Mouse (Mus musculus) heart, adult 2 months (tissue): ENCODE measurements at regions not wholly inside any gene's neighbourhood (a gene's known extent, or its start where the extent isn't known, plus 50 kb on each side); places are given as distances from the start of the nearest gene placed in this dataset.
A peak's percentile ranks its signal among the peaks of the same experiment; 100 is the strongest.

ENCODE experiments used
- DNase-seq, 2 experiments: peaks; one replicate each; pipeline ENCODE4 v3.0.0; 2021
- H3K27ac ChIP-seq: fragments of 200-600 bp; 2 replicates; pipeline ENCODE4 v1.8.1; 2022
- H3K27me3 ChIP-seq: fragments of 200-500 bp; 2 replicates; pipeline ENCODE4 v1.6.1; 2012; ENCODE audit warnings: mild to moderate bottlenecking, low read length, inconsistent platforms, mixed read lengths; ENCODE audit not compliant: control insufficient read depth, insufficient read depth
- H3K36me3 ChIP-seq: fragments of 200-500 bp; 2 replicates; pipeline ENCODE4 v1.6.1; 2012; ENCODE audit warnings: low read length, inconsistent platforms; ENCODE audit not compliant: control insufficient read depth, insufficient read depth
- H3K4me1 ChIP-seq: fragments of 200-500 bp; 2 replicates; pipeline ENCODE4 v1.6.1; 2011; ENCODE audit warnings: low read length; ENCODE audit not compliant: control insufficient read depth, insufficient read depth
- H3K4me3 ChIP-seq: fragments of 200-600 bp; 2 replicates; pipeline ENCODE4 v1.8.1; 2022
- H3K79me2 ChIP-seq: fragments of 200-500 bp; replicated peaks from 2 replicates; pipeline ENCODE4 v1.6.1; 2012; ENCODE audit warnings: mild to moderate bottlenecking, inconsistent platforms, low read length, moderate library complexity, mixed read lengths; ENCODE audit not compliant: control insufficient read depth, insufficient read depth
- H3K9ac ChIP-seq: fragments of 200-500 bp; 2 replicates; pipeline ENCODE4 v1.6.1; 2012; ENCODE audit warnings: low read depth, mild to moderate bottlenecking, control low read depth, inconsistent platforms, low read length, mixed read lengths
- CTCF ChIP-seq: fragments of 200-600 bp; IDR thresholded peaks from 2 replicates; pipeline ENCODE4 v1.8.1; 2022; ENCODE audit warnings: antibody characterized with exemption, mild to moderate bottlenecking, moderate library complexity
- EP300 ChIP-seq: fragments of 200-500 bp; IDR thresholded peaks from 2 replicates; pipeline ENCODE4 v1.6.1; 2011; ENCODE audit warnings: low read depth, low read length, control low read depth; ENCODE audit not compliant: insufficient read depth
- POLR2A ChIP-seq: fragments of 200-500 bp; IDR thresholded peaks from 2 replicates; pipeline ENCODE4 v1.6.1; 2011; ENCODE audit warnings: mild to moderate bottlenecking, low read depth, low read length, control low read depth; ENCODE audit not compliant: insufficient read depth
- WGBS: fragments of 180-500 bp; shearing (Covaris S2); methylation state at CpG from one replicate; pipeline ENCODE4 v1.1.7; 2018; 5-methylcytosine and 5-hydroxymethylcytosine counted together
- intact Hi-C: fragments of 180-260 bp; cut with DNase I; formaldehyde crosslinking; loops from one replicate; pipeline ENCODE4 v1.15.1; 2025

DNA sequence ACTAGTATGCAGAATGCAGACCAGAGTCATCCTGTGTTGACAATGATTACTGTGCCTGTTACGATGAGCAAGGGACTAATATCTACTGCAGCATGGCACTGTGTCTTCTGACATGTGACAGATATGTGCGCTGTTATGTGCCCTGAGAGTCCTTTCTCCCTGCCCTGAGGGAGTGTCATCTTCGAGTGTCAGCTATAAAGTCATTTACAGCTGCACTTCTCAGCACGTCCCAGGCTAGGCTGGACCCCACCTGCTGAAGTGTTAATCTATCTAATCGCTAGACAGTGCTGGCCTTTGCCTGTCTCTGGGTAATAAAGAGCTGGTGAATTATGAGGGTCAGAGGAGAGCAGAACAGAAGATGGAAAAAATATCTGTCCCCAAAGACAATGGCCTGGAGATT, 337.7 kb downstream of the Prdm2 start:
- no peaks in the 10 kb centered on the region for H3K36me3 ChIP-seq
- H3K4me3 ChIP-seq, result no peak overlapping the region
- no peak overlapping the region for H3K27ac ChIP-seq
- DNase-seq, result no peak
- no peaks in the 10 kb centered on the region for H3K27me3 ChIP-seq
- no peaks in the 10 kb centered on the region for H3K79me2 ChIP-seq
- H3K9ac ChIP-seq, result no peak overlapping the region
- WGBS, result 79% methylated on average over 5 of the region's 5 CpGs
- TF ChIP-seq CTCF (no peak), EP300 (no peak), POLR2A (no peak)
- intact Hi-C loops, result no loop called here
- no peaks in the 10 kb centered on the region for H3K4me1 ChIP-seq

DNA sequence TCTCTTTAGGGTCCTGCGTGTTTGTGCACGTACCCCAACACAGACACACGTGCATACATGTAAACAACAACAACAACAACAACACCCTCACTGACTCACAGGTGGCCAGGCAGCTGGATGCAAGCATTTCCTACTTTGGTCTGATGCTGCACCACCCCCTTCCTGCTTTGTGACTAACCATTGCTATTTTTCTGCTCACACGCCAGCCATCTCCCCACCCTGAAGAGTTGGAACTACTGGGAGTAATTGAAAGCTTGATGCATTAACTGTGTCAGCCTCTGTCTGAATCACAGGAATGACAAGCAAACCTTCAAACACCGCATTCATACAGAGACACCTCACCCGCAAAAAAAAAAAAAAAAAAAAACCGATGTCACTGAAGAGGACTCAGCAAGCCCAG, 346.5 kb downstream of the Prdm2 start:
- WGBS, result 82% methylated on average over 7 of the region's 7 CpGs

DNA sequence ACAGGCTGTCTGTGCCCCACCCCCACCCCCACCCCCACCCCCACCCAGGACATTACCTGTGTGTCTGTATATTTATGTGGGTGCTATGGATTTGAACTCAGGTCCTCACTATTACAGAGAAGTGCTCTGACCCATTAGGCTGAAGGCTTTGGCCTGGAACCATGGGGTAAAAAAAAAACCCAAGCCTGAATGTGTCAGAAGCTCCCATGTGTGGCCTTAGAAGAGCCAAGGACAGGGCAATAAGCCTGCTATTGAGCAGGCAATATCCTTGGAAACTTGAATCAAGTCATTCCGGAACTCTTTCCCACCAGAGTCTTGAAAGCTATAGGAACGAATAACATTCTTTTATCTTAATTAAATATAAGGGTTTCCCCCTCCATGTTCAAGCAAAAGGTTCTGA, 347.2 kb downstream of the Prdm2 start:
- DNase-seq, result no peak
- no peak overlapping the region for H3K9ac ChIP-seq
- intact Hi-C loops, result no loop called here
- no peak overlapping the region for H3K4me3 ChIP-seq
- no peaks in the 10 kb centered on the region; the same call in 1 of the 2 replicates for H3K4me1 ChIP-seq
- no peaks in the 10 kb centered on the region for H3K36me3 ChIP-seq
- no peaks in the 10 kb centered on the region for H3K79me2 ChIP-seq
- H3K27ac ChIP-seq, result no peak overlapping the region
- H3K27me3 ChIP-seq, result no peaks in the 10 kb centered on the region
- no peak for TF ChIP-seq EP300
- no peak for TF ChIP-seq CTCF
- no peak for TF ChIP-seq POLR2A
- WGBS, result 92% methylated on average over 2 of the region's 2 CpGs

More for the DNA sequence above, 346.5 kb downstream of the Prdm2 start:
- H3K27me3 ChIP-seq, result no peaks in the 10 kb centered on the region
- no peaks in the 10 kb centered on the region for H3K79me2 ChIP-seq
- TF ChIP-seq EP300, result no peak
- no peak for TF ChIP-seq POLR2A
- TF ChIP-seq CTCF, result no peak
- H3K4me3 ChIP-seq, result no peak overlapping the region
- no peak for DNase-seq
- H3K27ac ChIP-seq, result no peak overlapping the region
- no peaks in the 10 kb centered on the region; the same call in 1 of the 2 replicates for H3K4me1 ChIP-seq
- intact Hi-C loops, result no loop called here
- H3K36me3 ChIP-seq, result no peaks in the 10 kb centered on the region
- H3K9ac ChIP-seq, result no peak overlapping the region

DNA sequence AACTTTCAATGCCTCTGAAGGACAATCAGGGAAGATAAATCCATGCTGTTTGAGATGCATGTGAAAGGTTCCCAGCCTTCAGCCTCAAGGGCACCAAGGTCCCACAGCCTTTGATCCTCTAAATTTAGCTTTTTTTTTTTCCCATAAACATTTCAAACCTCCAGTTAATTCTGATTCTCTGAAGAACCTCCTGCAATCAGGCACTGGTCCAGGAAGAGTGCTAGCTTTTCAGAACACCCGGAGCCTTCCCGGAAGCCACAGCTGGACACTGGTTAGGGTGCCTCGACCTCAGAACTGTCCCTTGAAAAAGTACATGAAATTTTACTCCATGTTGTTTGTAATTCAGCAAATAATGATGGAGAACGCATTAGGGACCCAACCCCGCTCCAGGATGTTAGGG, 348.9 kb downstream of the Prdm2 start:
- intact Hi-C loops, result no loop called here
- no peaks in the 10 kb centered on the region for H3K36me3 ChIP-seq
- no peak for DNase-seq
- no peaks in the 10 kb centered on the region; the same call in 1 of the 2 replicates for H3K4me1 ChIP-seq
- no peaks in the 10 kb centered on the region for H3K27me3 ChIP-seq
- 65% methylated on average over 5 of the region's 5 CpGs for WGBS
- no peak overlapping the region for H3K9ac ChIP-seq
- no peaks in the 10 kb centered on the region for H3K79me2 ChIP-seq
- TF ChIP-seq EP300 (no peak), CTCF (no peak), POLR2A (no peak)
- no peak overlapping the region for H3K4me3 ChIP-seq
- no peak overlapping the region for H3K27ac ChIP-seq

DNA sequence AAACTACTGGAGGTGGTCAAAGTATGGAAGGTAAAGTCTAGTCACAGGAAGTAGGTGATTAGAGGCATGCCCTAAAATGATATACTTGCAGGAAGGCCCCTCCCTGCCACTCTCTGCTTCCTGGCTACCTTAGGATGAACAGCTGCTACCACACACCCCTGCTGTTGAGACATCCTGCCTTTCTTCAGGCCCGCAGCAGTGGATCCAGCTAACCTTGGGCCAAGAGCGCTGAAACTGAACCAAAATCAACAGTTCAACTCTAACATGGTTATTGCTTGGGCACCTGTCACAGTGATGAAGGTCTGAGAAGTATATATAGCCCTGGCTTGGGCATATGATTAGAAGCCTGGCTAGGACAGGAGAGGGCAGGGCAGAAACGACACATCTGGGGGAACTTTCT, 352.4 kb downstream of the Prdm2 start:
- Histone ChIP-seq H3K79me2 (no peaks in the 10 kb centered on the region), H3K36me3 (no peaks in the 10 kb centered on the region), H3K27ac (no peak overlapping the region), H3K9ac (no peak overlapping the region), H3K4me3 (no peak overlapping the region), H3K4me1 (no peaks in the 10 kb centered on the region; the same call in 1 of the 2 replicates), H3K27me3 (no peaks in the 10 kb centered on the region)
- no peak for DNase-seq
- intact Hi-C loops, result no loop called here
- WGBS, result 69% methylated on average over 3 of the region's 3 CpGs
- no peak for TF ChIP-seq EP300
- no peak for TF ChIP-seq CTCF
- no peak for TF ChIP-seq POLR2A

DNA sequence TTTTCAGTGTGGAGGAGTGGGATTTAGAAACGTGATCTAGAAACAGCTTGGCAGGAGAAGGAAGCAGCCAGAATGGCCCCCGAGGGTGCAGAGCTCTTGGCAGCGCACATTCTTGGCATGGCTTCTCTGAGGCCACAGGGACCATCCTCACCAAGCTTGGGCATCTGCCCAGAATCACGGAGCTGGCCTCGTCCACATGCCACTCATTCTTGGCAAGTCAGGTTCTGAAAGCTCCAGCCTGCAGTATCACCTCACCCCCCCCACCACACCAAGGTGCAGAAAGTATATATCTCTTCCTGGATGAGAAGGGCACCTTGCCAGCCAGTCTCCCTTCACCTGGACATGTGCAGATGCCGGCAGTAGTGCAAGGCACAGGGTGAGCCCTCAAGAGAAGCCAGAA, 356.2 kb downstream of the Prdm2 start:
- WGBS, result 29% methylated on average over 6 of the region's 6 CpGs
- intact Hi-C loops, result no loop called here
- no peak overlapping the region for H3K27ac ChIP-seq

More for the DNA sequence above, 356.2 kb downstream of the Prdm2 start:
- DNase-seq, result peak; percentile 50 to 69
- H3K4me1 ChIP-seq, result no peaks in the 10 kb centered on the region
- no peaks in the 10 kb centered on the region for H3K36me3 ChIP-seq
- H3K27me3 ChIP-seq, result no peaks in the 10 kb centered on the region
- no peak overlapping the region for H3K4me3 ChIP-seq
- H3K79me2 ChIP-seq, result no peaks in the 10 kb centered on the region
- H3K9ac ChIP-seq, result no peak overlapping the region
- TF ChIP-seq EP300 (no peak), POLR2A (no peak), CTCF (no peak)
